Mouse (Mus musculus): ENCODE data around the gene Csnk1g2. TPM values are rescaled to one million over a fixed set of nuclear protein-coding genes. Genes with fewer than 3 reads are reported as not detected.

Gene Csnk1g2
- polyA plus RNA-seq, 1 experiment from 2014 or later, result 96.1 TPM

DNA sequence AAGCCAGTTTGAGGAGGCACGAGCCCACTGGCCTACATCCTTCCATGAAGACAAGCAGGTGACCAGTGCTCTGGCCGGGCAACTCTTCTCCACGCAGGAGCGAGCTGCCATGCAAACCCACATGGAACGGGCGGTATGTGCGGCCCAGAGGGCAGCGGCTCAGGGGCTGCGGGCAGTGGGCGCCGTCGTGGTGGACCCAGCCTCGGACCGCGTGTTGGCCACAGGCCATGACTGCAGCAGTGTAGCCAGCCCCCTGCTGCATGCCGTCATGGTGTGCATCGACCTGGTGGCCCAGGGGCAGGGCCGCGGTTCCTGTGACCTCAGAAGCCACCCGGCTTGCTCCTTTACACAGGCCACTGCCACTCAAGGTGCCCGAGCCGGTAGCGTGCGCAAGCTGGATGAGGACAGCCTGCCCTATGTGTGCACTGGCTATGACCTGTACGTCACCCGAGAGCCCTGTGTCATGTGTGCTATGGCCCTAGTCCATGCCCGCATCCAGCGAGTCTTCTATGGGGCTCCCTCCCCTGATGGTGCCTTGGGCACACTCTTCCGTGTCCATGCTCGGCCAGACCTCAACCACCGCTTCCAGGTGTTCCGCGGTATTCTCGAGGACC, 15.8 kb upstream of the Csnk1g2 start:
- Histone ChIP-seq H3K4me1 (replicated peaks; ENCODE audit: control insufficient read depth, insufficient read depth, low read length) (peaks cover 27% of the 10 kb centered on the region), H3K9ac (ENCODE audit: low read depth, low read length) (no peak overlapping the region), H3K9me3 (ENCODE audit: control insufficient read depth, low read length) (no peaks in the 10 kb centered on the region), H3K27me3 (replicated peaks; ENCODE audit: control insufficient read depth, insufficient read depth, low read length) (no peaks in the 10 kb centered on the region), H3K4me2 (no peak overlapping the region), H3K4me3 (ENCODE audit: low read depth, low read length) (no peak overlapping the region), H3K27ac (ENCODE audit: low read depth, low read length) (no peak overlapping the region), H3K36me3 (ENCODE audit: control insufficient read depth, insufficient read depth, low read length) (peaks cover 36% of the 10 kb centered on the region)
- no peak for DNase-seq (ENCODE audit: low spot score)
- no peak for ATAC-seq (replicated peaks; ENCODE audit: low FRiP score)
- 94% methylated on average over 34 of the region's 34 CpGs for WGBS

DNA sequence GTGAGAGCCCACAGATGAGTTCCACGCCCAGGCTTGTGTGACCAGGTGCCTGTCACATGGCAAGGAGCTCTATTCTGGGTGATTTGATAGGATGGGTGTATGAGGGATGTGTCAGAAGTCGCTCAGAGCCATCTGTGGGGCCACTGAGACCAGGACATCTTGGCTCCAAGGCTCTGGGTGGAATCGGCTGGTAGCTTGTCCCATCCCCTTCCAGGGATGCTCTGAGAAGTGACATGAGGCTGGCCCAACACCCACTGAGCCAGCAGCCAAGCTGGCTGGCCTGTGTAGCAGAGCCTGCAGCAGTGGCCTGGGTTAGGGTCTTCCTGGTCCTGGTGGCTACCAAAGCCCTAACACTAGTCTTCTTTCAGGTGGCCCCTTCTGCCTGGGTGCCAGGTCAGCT, 14.2 kb upstream of the Csnk1g2 start:
- no peak overlapping the region for H3K4me2 ChIP-seq
- no peak overlapping the region for H3K27ac ChIP-seq (ENCODE audit: low read depth, low read length)
- no peak overlapping the region for H3K9ac ChIP-seq (ENCODE audit: low read depth, low read length)
- DNase-seq (ENCODE audit: low spot score) (no peak), ATAC-seq (replicated peaks; ENCODE audit: low FRiP score) (no peak)
- 91% methylated on average over 3 of the region's 3 CpGs for WGBS
- no peaks in the 10 kb centered on the region for H3K9me3 ChIP-seq (ENCODE audit: control insufficient read depth, low read length)
- H3K4me1 ChIP-seq (replicated peaks; ENCODE audit: control insufficient read depth, insufficient read depth, low read length), result peaks cover 21% of the 10 kb centered on the region
- peaks cover 43% of the 10 kb centered on the region for H3K36me3 ChIP-seq (ENCODE audit: control insufficient read depth, insufficient read depth, low read length)
- H3K27me3 ChIP-seq (replicated peaks; ENCODE audit: control insufficient read depth, insufficient read depth, low read length), result no peaks in the 10 kb centered on the region
- no peak overlapping the region for H3K4me3 ChIP-seq (ENCODE audit: low read depth, low read length)

DNA sequence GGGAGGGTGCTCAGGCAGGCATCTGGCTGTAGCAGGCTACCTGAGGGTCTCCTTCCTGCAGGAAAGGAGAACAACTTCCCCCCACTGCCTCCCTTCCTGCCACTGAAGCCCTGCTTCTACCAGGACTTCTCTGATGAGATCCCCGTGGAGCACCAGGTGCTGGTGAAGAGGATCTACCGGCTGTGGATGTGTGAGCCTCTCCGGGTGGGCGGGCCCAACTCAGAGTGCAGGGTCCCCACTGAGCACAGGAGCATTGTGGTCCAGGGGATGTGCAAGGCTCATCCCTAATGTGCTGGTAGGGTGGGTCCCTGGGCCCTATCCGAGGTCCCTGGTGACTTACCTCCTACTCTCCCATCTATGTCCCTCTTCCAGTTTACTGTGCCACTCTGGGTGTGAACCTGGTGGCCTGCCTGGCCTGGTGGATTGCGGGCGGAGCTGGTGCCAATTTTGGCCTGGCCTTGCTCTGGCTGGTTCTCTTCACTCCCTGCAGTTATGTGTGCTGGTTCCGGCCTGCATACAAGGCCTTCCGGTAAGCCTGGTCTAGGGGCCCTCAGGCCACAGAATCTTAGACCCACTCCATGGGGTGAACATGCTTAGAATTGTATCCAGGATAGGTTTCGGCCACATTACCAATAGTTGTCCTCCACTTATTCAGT, 13.2 kb upstream of the Csnk1g2 start:
- Histone ChIP-seq H3K9me3 (ENCODE audit: control insufficient read depth, low read length) (no peaks in the 10 kb centered on the region), H3K4me3 (ENCODE audit: low read depth, low read length) (no peak overlapping the region), H3K27me3 (replicated peaks; ENCODE audit: control insufficient read depth, insufficient read depth, low read length) (no peaks in the 10 kb centered on the region), H3K27ac (ENCODE audit: low read depth, low read length) (no peak overlapping the region), H3K4me2 (no peak overlapping the region), H3K9ac (ENCODE audit: low read depth, low read length) (no peak overlapping the region), H3K36me3 (ENCODE audit: control insufficient read depth, insufficient read depth, low read length) (peaks cover 48% of the 10 kb centered on the region), H3K4me1 (replicated peaks; ENCODE audit: control insufficient read depth, insufficient read depth, low read length) (peaks cover 12% of the 10 kb centered on the region)
- ATAC-seq (replicated peaks; ENCODE audit: low FRiP score) (no peak), DNase-seq (ENCODE audit: low spot score) (no peak)
- WGBS, result 91% methylated on average over 10 of the region's 10 CpGs

DNA sequence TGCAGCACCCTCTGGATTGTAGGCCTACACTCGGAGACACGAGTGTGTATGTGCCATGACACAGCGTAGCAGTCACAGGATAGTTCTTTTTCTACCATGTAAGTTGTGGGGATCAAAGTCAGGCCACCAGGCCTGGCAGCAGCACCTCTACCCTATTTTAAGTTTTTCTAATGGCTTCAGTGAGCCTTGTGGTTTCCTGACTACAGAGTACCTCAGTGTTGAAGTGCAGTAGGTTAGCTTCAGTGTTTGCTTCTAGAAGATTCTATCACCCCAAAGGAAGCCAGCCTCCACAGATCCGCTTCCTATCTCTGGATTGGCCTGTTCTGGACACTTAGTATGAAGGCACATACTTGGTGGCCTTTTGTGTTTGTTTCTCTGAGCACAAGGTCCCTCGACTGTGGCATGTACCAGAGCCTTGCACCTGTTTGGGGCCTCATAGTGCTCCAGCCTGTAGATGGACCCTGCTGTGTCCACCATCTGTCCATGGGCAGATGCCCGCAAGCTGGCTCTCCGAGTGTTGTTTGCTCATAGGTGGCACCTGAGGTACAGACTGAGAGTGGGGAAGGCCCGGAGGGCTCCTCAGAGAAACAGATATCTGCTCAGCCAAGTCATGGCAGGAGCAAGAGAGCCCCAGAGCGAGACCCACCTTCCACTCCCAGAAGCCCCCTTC, 12.4 kb upstream of the Csnk1g2 start:
- Histone ChIP-seq H3K27me3 (replicated peaks; ENCODE audit: control insufficient read depth, insufficient read depth, low read length) (no peaks in the 10 kb centered on the region), H3K4me1 (replicated peaks; ENCODE audit: control insufficient read depth, insufficient read depth, low read length) (peaks cover 5% of the 10 kb centered on the region; the same call in 1 of the 2 replicates), H3K4me2 (no peak overlapping the region), H3K9me3 (ENCODE audit: control insufficient read depth, low read length) (no peaks in the 10 kb centered on the region), H3K27ac (ENCODE audit: low read depth, low read length) (no peak overlapping the region), H3K4me3 (ENCODE audit: low read depth, low read length) (0 out of 2 replicates have a peak overlapping the region, but pooled peaks have one; percentile 5), H3K9ac (ENCODE audit: low read depth, low read length) (no peak overlapping the region; the same call in 1 of the 2 replicates), H3K36me3 (ENCODE audit: control insufficient read depth, insufficient read depth, low read length) (peaks cover 54% of the 10 kb centered on the region)
- ATAC-seq (replicated peaks; ENCODE audit: low FRiP score) (no peak), DNase-seq (ENCODE audit: low spot score) (no peak)
- 86% methylated on average over 9 of the region's 9 CpGs for WGBS

DNA sequence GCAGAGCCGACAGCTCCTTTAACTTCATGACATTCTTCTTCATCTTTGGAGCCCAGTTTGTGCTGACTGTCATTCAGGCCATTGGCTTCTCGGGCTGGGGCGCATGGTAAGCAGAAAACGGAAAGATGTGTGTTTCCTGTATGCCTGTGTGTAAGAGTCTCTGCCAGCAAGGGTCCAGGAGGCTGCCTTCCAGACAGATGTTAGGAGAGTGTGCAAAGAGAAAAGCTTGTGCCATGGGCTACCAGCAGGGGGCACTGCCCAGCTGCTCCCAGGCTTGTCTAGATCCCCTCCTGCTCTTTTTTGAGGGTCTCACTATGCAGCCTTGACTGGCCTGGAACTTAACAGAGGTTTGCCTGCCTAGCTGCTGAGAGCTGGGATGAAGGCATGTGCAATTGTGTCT, 11.6 kb upstream of the Csnk1g2 start:
- peaks cover 5% of the 10 kb centered on the region; the same call in 1 of the 2 replicates for H3K4me1 ChIP-seq (replicated peaks; ENCODE audit: control insufficient read depth, insufficient read depth, low read length)
- no peaks in the 10 kb centered on the region for H3K27me3 ChIP-seq (replicated peaks; ENCODE audit: control insufficient read depth, insufficient read depth, low read length)
- no peak overlapping the region for H3K27ac ChIP-seq (ENCODE audit: low read depth, low read length)
- no peaks in the 10 kb centered on the region for H3K9me3 ChIP-seq (ENCODE audit: control insufficient read depth, low read length)
- no peak overlapping the region for H3K4me2 ChIP-seq
- H3K36me3 ChIP-seq (ENCODE audit: control insufficient read depth, insufficient read depth, low read length), result peaks cover 52% of the 10 kb centered on the region
- peak overlapping the region; percentile 1; the same call in 1 of the 2 replicates for H3K9ac ChIP-seq (ENCODE audit: low read depth, low read length)
- no peak overlapping the region for H3K4me3 ChIP-seq (ENCODE audit: low read depth, low read length)
- ATAC-seq (replicated peaks; ENCODE audit: low FRiP score), result peak; percentile 60; the same call in 1 of the 2 replicates
- no peak for DNase-seq (ENCODE audit: low spot score)
- 51% methylated on average over 4 of the region's 4 CpGs for WGBS

DNA sequence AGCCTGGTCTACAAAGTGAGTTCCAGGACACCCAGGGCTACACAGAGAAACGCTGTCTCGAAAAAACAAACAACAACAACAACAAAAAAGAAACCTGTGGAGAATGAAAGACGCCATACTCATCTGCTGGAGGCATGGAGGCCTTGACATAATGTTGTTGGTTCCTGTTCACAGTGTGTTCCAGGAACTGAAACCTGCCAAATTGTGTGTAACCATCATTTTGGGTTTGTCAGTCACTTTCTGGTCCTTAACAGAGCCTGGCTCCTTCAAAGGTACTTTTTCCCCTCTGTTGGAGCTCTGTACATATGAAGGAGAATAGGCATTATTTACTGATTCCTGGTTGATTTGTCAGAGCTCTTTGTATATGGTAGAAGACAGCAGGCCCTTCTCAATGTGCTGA, 10.7 kb upstream of the Csnk1g2 start:
- Histone ChIP-seq H3K4me2 (no peak overlapping the region), H3K4me3 (ENCODE audit: low read depth, low read length) (no peak overlapping the region), H3K27me3 (replicated peaks; ENCODE audit: control insufficient read depth, insufficient read depth, low read length) (no peaks in the 10 kb centered on the region), H3K27ac (ENCODE audit: low read depth, low read length) (no peak overlapping the region), H3K9ac (ENCODE audit: low read depth, low read length) (no peak overlapping the region), H3K9me3 (ENCODE audit: control insufficient read depth, low read length) (no peaks in the 10 kb centered on the region), H3K36me3 (ENCODE audit: control insufficient read depth, insufficient read depth, low read length) (peaks cover 43% of the 10 kb centered on the region), H3K4me1 (replicated peaks; ENCODE audit: control insufficient read depth, insufficient read depth, low read length) (no peaks in the 10 kb centered on the region)
- DNase-seq (ENCODE audit: low spot score) (no peak), ATAC-seq (replicated peaks; ENCODE audit: low FRiP score) (no peak)
- 88% methylated on average over 3 of the region's 3 CpGs for WGBS

DNA sequence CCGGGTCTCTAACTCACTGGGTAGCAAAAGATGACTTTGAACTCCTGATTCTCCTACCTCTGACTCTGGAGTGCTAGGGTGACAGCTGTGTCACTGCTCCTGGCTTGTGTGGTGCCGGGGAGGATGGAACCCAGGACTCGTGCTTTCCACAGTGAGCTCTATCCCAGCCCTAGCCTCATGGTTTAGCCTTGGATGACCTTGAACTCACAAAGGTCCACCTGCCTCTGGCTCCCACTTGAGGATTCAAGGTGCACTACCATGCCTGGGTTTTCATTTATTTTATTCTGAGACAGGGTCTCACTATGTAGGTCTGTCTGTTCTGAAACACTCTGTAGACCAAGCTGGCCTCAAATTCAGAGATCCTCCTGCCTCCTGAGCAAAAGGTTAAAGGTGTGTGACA, 8.8 kb upstream of the Csnk1g2 start:
- Histone ChIP-seq H3K36me3 (ENCODE audit: control insufficient read depth, insufficient read depth, low read length) (peaks cover 28% of the 10 kb centered on the region), H3K4me1 (replicated peaks; ENCODE audit: control insufficient read depth, insufficient read depth, low read length) (no peaks in the 10 kb centered on the region), H3K9ac (ENCODE audit: low read depth, low read length) (no peak overlapping the region), H3K9me3 (ENCODE audit: control insufficient read depth, low read length) (no peaks in the 10 kb centered on the region), H3K27ac (ENCODE audit: low read depth, low read length) (no peak overlapping the region), H3K4me2 (no peak overlapping the region), H3K4me3 (ENCODE audit: low read depth, low read length) (no peak overlapping the region), H3K27me3 (replicated peaks; ENCODE audit: control insufficient read depth, insufficient read depth, low read length) (no peaks in the 10 kb centered on the region)
- 81% methylated on average over 3 of the region's 3 CpGs for whole genome bisulfite sequencing
- DNase-seq (ENCODE audit: low spot score) (no peak), ATAC-seq (replicated peaks; ENCODE audit: low FRiP score) (no peak)

DNA sequence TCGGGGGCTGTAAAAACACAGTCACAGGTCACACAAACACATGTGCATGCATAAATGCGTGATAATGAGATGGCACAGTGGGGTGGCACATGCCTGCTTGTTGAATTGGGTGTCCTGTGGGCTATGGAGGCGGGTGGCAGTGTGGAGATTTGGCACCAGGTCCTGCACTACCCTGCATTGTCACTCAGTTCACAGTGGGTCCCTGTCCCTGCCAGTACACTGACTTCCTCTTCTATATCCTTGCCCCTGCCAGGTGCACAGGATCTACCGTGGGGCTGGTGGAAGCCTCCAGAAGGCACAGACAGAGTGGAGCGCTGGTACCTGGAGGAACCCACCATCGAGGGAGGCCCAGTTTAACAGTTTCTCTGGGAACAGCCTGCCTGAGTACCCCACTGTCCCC, 8.3 kb upstream of the Csnk1g2 start:
- Histone ChIP-seq H3K4me1 (replicated peaks; ENCODE audit: control insufficient read depth, insufficient read depth, low read length) (no peaks in the 10 kb centered on the region; the same call in 1 of the 2 replicates), H3K4me3 (ENCODE audit: low read depth, low read length) (no peak overlapping the region), H3K36me3 (ENCODE audit: control insufficient read depth, insufficient read depth, low read length) (peaks cover 23% of the 10 kb centered on the region), H3K27ac (ENCODE audit: low read depth, low read length) (no peak overlapping the region), H3K4me2 (no peak overlapping the region), H3K9me3 (ENCODE audit: control insufficient read depth, low read length) (no peaks in the 10 kb centered on the region), H3K9ac (ENCODE audit: low read depth, low read length) (no peak overlapping the region), H3K27me3 (replicated peaks; ENCODE audit: control insufficient read depth, insufficient read depth, low read length) (no peaks in the 10 kb centered on the region)
- DNase-seq (ENCODE audit: low spot score) (no peak), ATAC-seq (replicated peaks; ENCODE audit: low FRiP score) (no peak)
- 88% methylated on average over 6 of the region's 6 CpGs for WGBS

Data from liver, embryonic 11.5 days (tissue).